Mouse (Mus musculus) megakaryocyte progenitor cell, adult 5-6 weeks (primary cell): ENCODE results near the gene Scmh1. TPM values are rescaled to one million over a fixed set of nuclear protein-coding genes. Genes with fewer than 3 reads are reported as not detected.

ENCODE experiments used
- ATAC-seq: replicated peaks from 2 replicates; pipeline ENCODE4 v1.8.0; 2016; ENCODE audit warnings: mild to moderate bottlenecking, moderate TSS enrichment, inconsistent platforms; ENCODE audit not compliant: poor library complexity
- total RNA-seq, 2 experiments: library from RNA; stranded (forward) in 1 of 2; stranded (reverse) in 1 of 2; fragments of 157-497, 149-512 nt in 1 of 2; fragments of 200-1000 nt in 1 of 2; gene quantifications; 2 replicates each; pipeline versions ENCODE4 v1.2.3 to v1.2.4; 2015 to 2017

The Scmh1 gene
- total RNA-seq, 2 experiments from 2014 or later, result 11.6 to 60.6 TPM

GRCm38 (mm10) chr4:120538664-120539063 is 133.6 kb downstream of the Scmh1 start:
- ATAC-seq, result no peak

- ATAC-seq, result no peak
Measured at GRCm38 (mm10) chr4:120544896-120545295, 139.8 kb downstream of the Scmh1 start.

GRCm38 (mm10) chr4:120556592-120556991 is 151.5 kb downstream of the Scmh1 start:
- ATAC-seq, result no peak

- no peak for ATAC-seq
Measured at GRCm38 (mm10) chr4:120565726-120566125, 160.6 kb downstream of the Scmh1 start.

GRCm38 (mm10) chr4:120568005-120568404 is 162.9 kb downstream of the Scmh1 start:
- no peak for ATAC-seq

GRCm38 (mm10) chr4:120569025-120569424 is 163.9 kb downstream of the Scmh1 start:
- no peak for ATAC-seq

GRCm38 (mm10) chr4:120569486-120570437 is 164.7 kb downstream of the Scmh1 start, which contains the start of gene Ctps:
Gene Ctps (minus strand): TSS chr4:120570276.
- ATAC-seq, result peak; percentile 87

- ATAC-seq, result peak; percentile 40
Measured at GRCm38 (mm10) chr4:120570438-120571069, 165.5 kb downstream of the Scmh1 start.

GRCm38 (mm10) chr4:120571070-120571464 is 166.0 kb downstream of the Scmh1 start:
- no peak for ATAC-seq

- no peak for ATAC-seq
Measured at GRCm38 (mm10) chr4:120571691-120572090, 166.6 kb downstream of the Scmh1 start.

Other genes with a start within 250 kb of the Scmh1 start
- not detected in 2 replicates for gene Edn2, start 244.1 kb upstream of the Scmh1 start, total RNA-seq (2015)
- gene Edn2, start 244.1 kb upstream of the Scmh1 start, total RNA-seq (2017), result 0.24 TPM in 1 of 2 replicates, not detected in the other
- gene Foxo6, start 117.9 kb upstream of the Scmh1 start, total RNA-seq (2015), result not detected in 2 replicates
- gene Foxo6, start 117.9 kb upstream of the Scmh1 start, total RNA-seq (2017), result not detected in 2 replicates
- gene Slfnl1, start 127.0 kb downstream of the Scmh1 start, total RNA-seq (2015), result not detected in 2 replicates
- not detected in 2 replicates for gene Slfnl1, start 127.0 kb downstream of the Scmh1 start, total RNA-seq (2017)
- gene Ctps, start 165.0 kb downstream of the Scmh1 start, total RNA-seq (2015), result 42.0 and 45.9 TPM in 2 replicates
- gene Ctps, start 165.0 kb downstream of the Scmh1 start, total RNA-seq (2017), result 49.9 and 60.3 TPM in 2 replicates
- gene Gm8439, start 183.5 kb downstream of the Scmh1 start, total RNA-seq (2015), result not detected in 2 replicates
- not detected in 2 replicates for gene Gm8439, start 183.5 kb downstream of the Scmh1 start, total RNA-seq (2017)